Mouse (Mus musculus): ENCODE measurements around the gene Prm3. TPM values are rescaled to one million over a fixed set of nuclear protein-coding genes. Genes with fewer than 3 reads are reported as not detected.

Prm3 gene
- polyA plus RNA-seq, 1 experiment = not detected

- no peaks in the 10 kb centered on the region for H3K9me3 ChIP-seq (replicated peaks; ENCODE audit: control insufficient read depth, insufficient read depth, low read length, poor library complexity, severe bottlenecking)
- no peaks in the 10 kb centered on the region for H3K4me1 ChIP-seq (ENCODE audit: control insufficient read depth, insufficient read depth, low read length)
- H3K27ac ChIP-seq (ENCODE audit: insufficient read depth, low read length) = no peak within 1 kb of the TSS
- H3K36me3 ChIP-seq (ENCODE audit: control insufficient read depth, insufficient read depth, low read length, poor library complexity, severe bottlenecking) = no peaks in the 10 kb centered on the region
- peak within 1 kb of the TSS; percentile 62 for H3K4me3 ChIP-seq (ENCODE audit: low read depth, low read length)
- no peaks in the 10 kb centered on the region for H3K27me3 ChIP-seq (ENCODE audit: control insufficient read depth, insufficient read depth, low read length, poor library complexity, severe bottlenecking)
- H3K9ac ChIP-seq (ENCODE audit: low read depth, poor library complexity, severe bottlenecking) = peak within 1 kb of the TSS; percentile 48
- TF ChIP-seq CTCF (IDR thresholded peaks at IDR 0.05; ENCODE audit: low read depth, low read length) (no peak), EP300 (IDR thresholded peaks at IDR 0.05; ENCODE audit: insufficient read depth, low read depth, low read length) (no peak), POLR2A (IDR thresholded peaks at IDR 0.05; ENCODE audit: insufficient read depth, low read length) (peak; percentile 50)
These were observed 44.3 kb upstream of the Prm3 start, which contains the start of gene Rmi2 for GRCm38 (mm10) chr16:10834911-10835587. Gene Rmi2, plus strand, starts transcription at chr16:10835059.

GRCm38 (mm10) chr16:10834542-10834910, 43.8 kb upstream of the Prm3 start:
- no peaks in the 10 kb centered on the region for H3K4me1 ChIP-seq (ENCODE audit: control insufficient read depth, insufficient read depth, low read length)
- H3K27me3 ChIP-seq (ENCODE audit: control insufficient read depth, insufficient read depth, low read length, poor library complexity, severe bottlenecking) = no peaks in the 10 kb centered on the region
- H3K36me3 ChIP-seq (ENCODE audit: control insufficient read depth, insufficient read depth, low read length, poor library complexity, severe bottlenecking) = no peaks in the 10 kb centered on the region
- TF ChIP-seq POLR2A (IDR thresholded peaks at IDR 0.05; ENCODE audit: insufficient read depth, low read length) (no peak), EP300 (IDR thresholded peaks at IDR 0.05; ENCODE audit: insufficient read depth, low read depth, low read length) (no peak), CTCF (IDR thresholded peaks at IDR 0.05; ENCODE audit: low read depth, low read length) (no peak)
- peak overlapping the region; percentile 48 for H3K9ac ChIP-seq (ENCODE audit: low read depth, poor library complexity, severe bottlenecking)
- no peak overlapping the region for H3K4me3 ChIP-seq (ENCODE audit: low read depth, low read length)
- H3K27ac ChIP-seq (ENCODE audit: insufficient read depth, low read length) = no peak overlapping the region
- H3K9me3 ChIP-seq (replicated peaks; ENCODE audit: control insufficient read depth, insufficient read depth, low read length, poor library complexity, severe bottlenecking) = no peaks in the 10 kb centered on the region

GRCm38 (mm10) chr16:10828461-10828805, 37.7 kb upstream of the Prm3 start:
- Histone ChIP-seq H3K4me3 (ENCODE audit: low read depth, low read length) (no peak overlapping the region), H3K9ac (ENCODE audit: low read depth, poor library complexity, severe bottlenecking) (no peak overlapping the region), H3K27ac (ENCODE audit: insufficient read depth, low read length) (no peak overlapping the region), H3K9me3 (replicated peaks; ENCODE audit: control insufficient read depth, insufficient read depth, low read length, poor library complexity, severe bottlenecking) (no peaks in the 10 kb centered on the region), H3K27me3 (ENCODE audit: control insufficient read depth, insufficient read depth, low read length, poor library complexity, severe bottlenecking) (no peaks in the 10 kb centered on the region), H3K36me3 (ENCODE audit: control insufficient read depth, insufficient read depth, low read length, poor library complexity, severe bottlenecking) (no peaks in the 10 kb centered on the region), H3K4me1 (ENCODE audit: control insufficient read depth, insufficient read depth, low read length) (no peaks in the 10 kb centered on the region)
- no peak for TF ChIP-seq EP300 (IDR thresholded peaks at IDR 0.05; ENCODE audit: insufficient read depth, low read depth, low read length)
- no peak for TF ChIP-seq POLR2A (IDR thresholded peaks at IDR 0.05; ENCODE audit: insufficient read depth, low read length)
- no peak for TF ChIP-seq CTCF (IDR thresholded peaks at IDR 0.05; ENCODE audit: low read depth, low read length)

- H3K27ac ChIP-seq (ENCODE audit: insufficient read depth, low read length) = no peak overlapping the region
- H3K9ac ChIP-seq (ENCODE audit: low read depth, poor library complexity, severe bottlenecking) = no peak overlapping the region
- H3K4me3 ChIP-seq (ENCODE audit: low read depth, low read length) = no peak overlapping the region
- H3K4me1 ChIP-seq (ENCODE audit: control insufficient read depth, insufficient read depth, low read length) = no peaks in the 10 kb centered on the region
- no peaks in the 10 kb centered on the region for H3K27me3 ChIP-seq (ENCODE audit: control insufficient read depth, insufficient read depth, low read length, poor library complexity, severe bottlenecking)
- no peak for TF ChIP-seq EP300 (IDR thresholded peaks at IDR 0.05; ENCODE audit: insufficient read depth, low read depth, low read length)
- TF ChIP-seq POLR2A (IDR thresholded peaks at IDR 0.05; ENCODE audit: insufficient read depth, low read length) = no peak
- no peak for TF ChIP-seq CTCF (IDR thresholded peaks at IDR 0.05; ENCODE audit: low read depth, low read length)
- no peaks in the 10 kb centered on the region for H3K9me3 ChIP-seq (replicated peaks; ENCODE audit: control insufficient read depth, insufficient read depth, low read length, poor library complexity, severe bottlenecking)
- H3K36me3 ChIP-seq (ENCODE audit: control insufficient read depth, insufficient read depth, low read length, poor library complexity, severe bottlenecking) = no peaks in the 10 kb centered on the region
These were observed 37.2 kb upstream of the Prm3 start for GRCm38 (mm10) chr16:10827766-10828460.

DNA sequence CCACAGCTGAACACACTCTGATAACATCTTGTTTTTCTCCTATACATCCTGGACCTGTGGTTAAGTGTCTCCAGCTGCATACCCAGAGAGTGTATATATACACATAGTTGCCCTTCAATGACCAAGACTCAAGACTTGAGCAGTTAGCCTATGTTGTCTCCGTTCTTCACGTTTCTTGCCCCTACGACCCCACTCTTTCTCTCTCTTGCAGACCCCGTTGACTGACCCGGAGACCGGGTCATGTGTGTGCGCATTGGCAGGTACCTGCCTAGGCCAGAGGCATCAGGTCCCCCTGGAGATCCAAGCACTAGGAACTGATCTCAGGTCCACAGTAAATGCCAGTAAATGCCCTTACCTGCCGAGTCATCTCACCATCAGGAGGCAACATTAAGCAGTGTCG, 36.6 kb upstream of the Prm3 start:
- H3K4me1 ChIP-seq (ENCODE audit: control insufficient read depth, insufficient read depth, low read length) = no peaks in the 10 kb centered on the region

DNA sequence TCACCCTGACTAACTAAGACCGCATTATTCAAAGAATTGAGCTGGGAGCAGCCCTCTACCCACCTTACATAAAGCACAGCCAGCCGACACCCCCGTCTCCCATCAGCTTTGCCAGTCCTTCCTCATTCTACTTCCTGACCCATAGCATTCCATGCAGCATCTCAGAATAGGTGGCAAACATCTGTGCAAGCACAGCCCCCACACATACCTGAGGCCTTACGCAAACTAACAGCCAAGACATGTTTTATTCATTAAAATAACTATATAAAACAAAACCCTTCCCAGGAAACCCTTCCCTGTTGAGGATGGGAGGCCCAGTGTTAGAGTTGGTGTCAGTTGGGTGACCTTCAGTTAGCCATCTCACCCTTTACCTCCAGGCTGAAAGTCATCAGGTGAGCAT, 35.1 kb upstream of the Prm3 start:
- H3K36me3 ChIP-seq (ENCODE audit: control insufficient read depth, insufficient read depth, low read length, poor library complexity, severe bottlenecking) = no peaks in the 10 kb centered on the region
- H3K27me3 ChIP-seq (ENCODE audit: control insufficient read depth, insufficient read depth, low read length, poor library complexity, severe bottlenecking) = no peaks in the 10 kb centered on the region
- H3K9me3 ChIP-seq (replicated peaks; ENCODE audit: control insufficient read depth, insufficient read depth, low read length, poor library complexity, severe bottlenecking) = no peaks in the 10 kb centered on the region
- H3K27ac ChIP-seq (ENCODE audit: insufficient read depth, low read length) = no peak overlapping the region
- TF ChIP-seq POLR2A (IDR thresholded peaks at IDR 0.05; ENCODE audit: insufficient read depth, low read length) (no peak), EP300 (IDR thresholded peaks at IDR 0.05; ENCODE audit: insufficient read depth, low read depth, low read length) (no peak), CTCF (IDR thresholded peaks at IDR 0.05; ENCODE audit: low read depth, low read length) (no peak)
- H3K9ac ChIP-seq (ENCODE audit: low read depth, poor library complexity, severe bottlenecking) = no peak overlapping the region
- H3K4me3 ChIP-seq (ENCODE audit: low read depth, low read length) = no peak overlapping the region
- no peaks in the 10 kb centered on the region for H3K4me1 ChIP-seq (ENCODE audit: control insufficient read depth, insufficient read depth, low read length)

More for the DNA sequence above, 36.6 kb upstream of the Prm3 start:
- Histone ChIP-seq H3K9me3 (replicated peaks; ENCODE audit: control insufficient read depth, insufficient read depth, low read length, poor library complexity, severe bottlenecking) (no peaks in the 10 kb centered on the region), H3K9ac (ENCODE audit: low read depth, poor library complexity, severe bottlenecking) (no peak overlapping the region), H3K4me3 (ENCODE audit: low read depth, low read length) (no peak overlapping the region), H3K27ac (ENCODE audit: insufficient read depth, low read length) (no peak overlapping the region), H3K36me3 (ENCODE audit: control insufficient read depth, insufficient read depth, low read length, poor library complexity, severe bottlenecking) (no peaks in the 10 kb centered on the region), H3K27me3 (ENCODE audit: control insufficient read depth, insufficient read depth, low read length, poor library complexity, severe bottlenecking) (no peaks in the 10 kb centered on the region)
- TF ChIP-seq CTCF (IDR thresholded peaks at IDR 0.05; ENCODE audit: low read depth, low read length) (no peak), POLR2A (IDR thresholded peaks at IDR 0.05; ENCODE audit: insufficient read depth, low read length) (no peak), EP300 (IDR thresholded peaks at IDR 0.05; ENCODE audit: insufficient read depth, low read depth, low read length) (no peak)
